Mouse (Mus musculus): ENCODE results near the gene Nsun2. TPM values are rescaled to one million over a fixed set of nuclear protein-coding genes. Genes with fewer than 3 reads are reported as not detected.

Gene Nsun2
- polyA plus RNA-seq, 1 experiment, result 64.6 TPM

- no peak for DNase-seq (ENCODE audit: extremely low spot score in 1 of 2, low spot score in 1 of 2)
Measured at GRCm38 (mm10) chr13:69523444-69524157, 9.9 kb upstream of the Nsun2 start.

GRCm38 (mm10) chr13:69524158-69524530 lies 9.4 kb upstream of the Nsun2 start:
- no peak for DNase-seq (ENCODE audit: extremely low spot score in 1 of 2, low spot score in 1 of 2)

GRCm38 (mm10) chr13:69525867-69526266 lies 7.7 kb upstream of the Nsun2 start:
- DNase-seq (ENCODE audit: extremely low spot score in 1 of 2, low spot score in 1 of 2), result no peak

- DNase-seq (ENCODE audit: extremely low spot score in 1 of 2, low spot score in 1 of 2), result no peak
Measured at GRCm38 (mm10) chr13:69528531-69528930, 5.0 kb upstream of the Nsun2 start.

GRCm38 (mm10) chr13:69530156-69530555 lies 3.4 kb upstream of the Nsun2 start:
- DNase-seq (ENCODE audit: extremely low spot score in 1 of 2, low spot score in 1 of 2), result no peak

GRCm38 (mm10) chr13:69530951-69531350 lies 2.6 kb upstream of the Nsun2 start:
- no peak for DNase-seq (ENCODE audit: extremely low spot score in 1 of 2, low spot score in 1 of 2)

GRCm38 (mm10) chr13:69531431-69531830 lies 2.1 kb upstream of the Nsun2 start:
- no peak for DNase-seq (ENCODE audit: extremely low spot score in 1 of 2, low spot score in 1 of 2)

- DNase-seq (ENCODE audit: extremely low spot score in 1 of 2, low spot score in 1 of 2), result no peak
Measured at GRCm38 (mm10) chr13:69532101-69532892, 1.2 kb upstream of the Nsun2 start.

- no peak for DNase-seq (ENCODE audit: extremely low spot score in 1 of 2, low spot score in 1 of 2)
Measured at GRCm38 (mm10) chr13:69532893-69533404, 597 bp upstream of the Nsun2 start.

GRCm38 (mm10) chr13:69534334-69534653 lies 748 bp downstream of the Nsun2 start, which contains the start of gene Tent4a:
Gene Tent4a, minus strand, starts transcription at chr13:69534617.
- DNase-seq (ENCODE audit: extremely low spot score in 1 of 2, low spot score in 1 of 2), result peak in 1 of 2 experiments; percentile 50

GRCm38 (mm10) chr13:69534654-69535551 lies 1.4 kb downstream of the Nsun2 start:
- peak; percentile 92 to 97 for DNase-seq (ENCODE audit: extremely low spot score in 1 of 2, low spot score in 1 of 2)

GRCm38 (mm10) chr13:69536021-69536420 lies 2.5 kb downstream of the Nsun2 start:
- no peak for DNase-seq (ENCODE audit: extremely low spot score in 1 of 2, low spot score in 1 of 2)

- DNase-seq (ENCODE audit: extremely low spot score in 1 of 2, low spot score in 1 of 2), result no peak
Measured at GRCm38 (mm10) chr13:69537366-69537765, 3.8 kb downstream of the Nsun2 start.

GRCm38 (mm10) chr13:69538327-69538726 lies 4.8 kb downstream of the Nsun2 start:
- DNase-seq (ENCODE audit: extremely low spot score in 1 of 2, low spot score in 1 of 2), result no peak

GRCm38 (mm10) chr13:69541209-69541608 lies 7.7 kb downstream of the Nsun2 start:
- no peak for DNase-seq (ENCODE audit: extremely low spot score in 1 of 2, low spot score in 1 of 2)

GRCm38 (mm10) chr13:69541776-69542175 lies 8.2 kb downstream of the Nsun2 start:
- DNase-seq (ENCODE audit: extremely low spot score in 1 of 2, low spot score in 1 of 2), result peak; percentile 72 to 75

- no peak for DNase-seq (ENCODE audit: extremely low spot score in 1 of 2, low spot score in 1 of 2)
Measured at GRCm38 (mm10) chr13:69542571-69543352, 9.2 kb downstream of the Nsun2 start.

- DNase-seq (ENCODE audit: extremely low spot score in 1 of 2, low spot score in 1 of 2), result no peak
Measured at GRCm38 (mm10) chr13:69543595-69543994, 10.0 kb downstream of the Nsun2 start.

- DNase-seq (ENCODE audit: extremely low spot score in 1 of 2, low spot score in 1 of 2), result no peak
Measured at GRCm38 (mm10) chr13:69545019-69545418, 11.5 kb downstream of the Nsun2 start.

All from frontal cortex, adult 2 months (tissue).